8 mouse cellular contexts compared by ENCODE assay signal in the genomic region with DNA sequence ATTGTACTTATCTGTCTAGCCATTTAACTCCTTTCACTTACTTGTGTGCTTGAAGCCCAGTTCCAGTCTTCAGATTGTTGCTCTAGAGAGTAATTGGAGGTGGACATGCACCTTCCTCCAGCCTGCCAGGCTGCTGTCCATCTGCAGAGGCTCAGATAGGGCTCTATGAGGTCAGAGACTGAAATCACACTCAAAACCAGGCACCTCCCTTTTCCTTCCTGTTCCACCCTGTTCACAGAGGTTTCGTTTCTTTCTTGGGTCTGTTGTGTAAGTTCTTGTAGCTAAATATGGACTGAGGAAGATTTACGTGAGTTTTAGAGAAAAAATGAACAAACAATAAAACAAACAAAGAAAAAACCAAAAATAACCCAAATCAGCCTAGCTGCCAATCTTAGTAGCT.
DNase-seq lines count a peak whose midpoint lies in the region; ATAC-seq and TF ChIP-seq lines count a peak whose summit lies in the region.
"Not testable (repeated sequence)": the region's sequence is repeated elsewhere in the genome, so short reads cannot be mapped to it uniquely, and the experiment has no call there.

No protein-coding gene starts in this region.

- H3K4me3 ChIP-seq in heart, adult 2 months; liver, embryonic 16.5 days (ENCODE audit: low read depth, low read length): not testable (repeated sequence)

- ATAC-seq in liver, embryonic 16.5 days (ENCODE audit: low read depth) = peak; percentile 68
- ATAC-seq in megakaryocyte progenitor cell, adult 5-6 weeks (replicated peaks; ENCODE audit: poor library complexity) = peak; percentile 96

- H3K4me1 ChIP-seq in heart, adult 2 months (ENCODE audit: control insufficient read depth, insufficient read depth, low read length); liver, embryonic 16.5 days (ENCODE audit: control insufficient read depth, low read depth, low read length): not testable (repeated sequence)

- not testable (repeated sequence) for H3K4me2 ChIP-seq in liver, embryonic 16.5 days (ENCODE audit: low read depth, low read length)

- H3K9me3 ChIP-seq in liver, embryonic 16.5 days (replicated peaks; ENCODE audit: control insufficient read depth, low read length) = not testable (repeated sequence)

- H3K27ac ChIP-seq in heart, adult 2 months = peak overlapping the region; percentile 82
- not testable (repeated sequence) for H3K27ac ChIP-seq in liver, embryonic 16.5 days (ENCODE audit: low read length)

- H3K79me2 ChIP-seq in heart, adult 2 months (replicated peaks; ENCODE audit: control insufficient read depth, insufficient read depth, low read length) = not testable (repeated sequence)

- H3K27me3 ChIP-seq in heart, adult 2 months (ENCODE audit: control insufficient read depth, insufficient read depth, low read length); liver, embryonic 16.5 days (ENCODE audit: control insufficient read depth, insufficient read depth, low read depth, low read length); splenic B cell, adult 2 months (ENCODE audit: control insufficient read depth, insufficient read depth, low read length, poor library complexity, severe bottlenecking): not testable (repeated sequence)

- TF ChIP-seq POLR2A in heart, adult 2 months (IDR thresholded peaks at IDR 0.05; ENCODE audit: insufficient read depth, low read depth, low read length) = 0 out of 2 replicates have a peak, but pooled peaks have one; percentile 9

- TF ChIP-seq CTCF in heart, adult 2 months (IDR thresholded peaks at IDR 0.05) = not testable (repeated sequence)

- H3K36me3 ChIP-seq in heart, adult 2 months (ENCODE audit: control insufficient read depth, insufficient read depth, low read length); liver, embryonic 16.5 days (ENCODE audit: control insufficient read depth, insufficient read depth); splenic B cell, adult 2 months (ENCODE audit: control insufficient read depth, insufficient read depth, low read length, poor library complexity, severe bottlenecking): not testable (repeated sequence)

- not testable (repeated sequence) for H3K9ac ChIP-seq in heart, adult 2 months (ENCODE audit: low read depth, low read length); liver, embryonic 16.5 days (ENCODE audit: low read depth, low read length)

- 26% methylated on average over 2 of the region's 2 CpGs for WGBS in heart, adult 2 months
- 7% methylated on average over 2 of the region's 2 CpGs for WGBS in liver, embryonic 16.5 days (ENCODE audit: insufficient replicate concordance)

- intact Hi-C loops in heart, adult 2 months (cut with DNase I) = not testable (repeated sequence)

- not testable (repeated sequence) for TF ChIP-seq EP300 in heart, adult 2 months (IDR thresholded peaks at IDR 0.05; ENCODE audit: insufficient read depth, low read depth, low read length)

- DNase-seq in CD4-positive, CD25-positive, alpha-beta regulatory T cell, adult 2 months (ENCODE audit: low read depth, low spot score) = peak; percentile 70
- peak; percentile 7 for DNase-seq in adrenal gland, postnatal 10 days
- DNase-seq in heart, adult 2 months = peak in 1 of 2 experiments; percentile 47
- peak; percentile 78 for DNase-seq in induced T-regulatory cell, adult 2 months (ENCODE audit: low read depth)
- DNase-seq in kidney, postnatal 36 days = peak; percentile 20 to 60
- DNase-seq in splenic B cell, adult 2 months (ENCODE audit: low read depth, low spot score) = peak; percentile 75
